ENCODE assay signal across 9 mouse cellular contexts in genomic region chr2:132512051-132512976, GRCm38 (mm10).
A peak's percentile ranks its signal among the peaks of the same experiment; 100 is the strongest.
DNase-seq lines count a peak whose midpoint lies in the region; ATAC-seq and TF ChIP-seq lines count a peak whose summit lies in the region.
"Had no signal": no experiment of that assay in that cellular context is flagged by ENCODE, and none has a peak within 500 bp of the region (broad histone marks: within the 10 kb centered on the region; RNA-seq: fewer than 3 reads in every experiment).

No protein-coding gene starts in this region.

- no peaks in the 10 kb centered on the region for H3K9me3 ChIP-seq in midbrain, embryonic 10.5 days (replicated peaks)
- H3K9me3 ChIP-seq in midbrain, embryonic 15.5 days, result no peaks in the 10 kb centered on the region
- no peaks in the 10 kb centered on the region for H3K9me3 ChIP-seq in liver, postnatal 0 days (ENCODE audit: low read length)
- H3K9me3 ChIP-seq: limb, embryonic 12.5 days had no signal

- H3K4me2 ChIP-seq in midbrain, embryonic 15.5 days, result no peak overlapping the region
- peak overlapping the region; percentile 61 for H3K4me2 ChIP-seq in liver, postnatal 0 days (ENCODE audit: low read depth, low read length)
- H3K4me2 ChIP-seq: limb, embryonic 12.5 days had no signal

- TF ChIP-seq EP300 in liver, postnatal 0 days (IDR thresholded peaks at IDR 0.05; ENCODE audit: low read depth), result peak; percentile 70

- H3K4me1 ChIP-seq in midbrain, embryonic 10.5 days, result peaks cover 9% of the 10 kb centered on the region; the same call in 1 of the 2 replicates
- no peaks in the 10 kb centered on the region; the same call in 1 of the 2 replicates for H3K4me1 ChIP-seq in midbrain, embryonic 15.5 days
- peaks cover 10% of the 10 kb centered on the region for H3K4me1 ChIP-seq in liver, postnatal 0 days (ENCODE audit: insufficient read depth)
- H3K4me1 ChIP-seq: limb, embryonic 12.5 days had no signal

- H3K36me3 ChIP-seq in midbrain, embryonic 10.5 days, result no peaks in the 10 kb centered on the region
- H3K36me3 ChIP-seq in midbrain, embryonic 15.5 days (replicated peaks), result no peaks in the 10 kb centered on the region
- H3K36me3 ChIP-seq in liver, postnatal 0 days (replicated peaks; ENCODE audit: insufficient read depth, low read length), result no peaks in the 10 kb centered on the region
- H3K36me3 ChIP-seq: limb, embryonic 12.5 days had no signal

- peak; percentile 18 for DNase-seq in embryo, embryonic 10 days (ENCODE audit: low spot score)
- no peak for DNase-seq in embryo, embryonic 11 days
- DNase-seq in midbrain, embryonic 10.5 days (ENCODE audit: low spot score), result peak; percentile 2
- DNase-seq in liver, postnatal 0 days, result peak; percentile 62
- peak; percentile 65 for DNase-seq in thymus, postnatal 25 days
- DNase-seq in right cerebral cortex, adult 2 months (ENCODE audit: low spot score in 2 of 2), result no peak
- no peak for DNase-seq in ovary, adult 18-20 months (ENCODE audit: low spot score)

- 0 out of 2 replicates have a peak overlapping the region, but pooled peaks have one; percentile 24 for H3K4me3 ChIP-seq in midbrain, embryonic 10.5 days
- H3K4me3 ChIP-seq in midbrain, embryonic 15.5 days, result no peak overlapping the region
- no peak overlapping the region for H3K4me3 ChIP-seq in liver, postnatal 0 days (ENCODE audit: low read depth, low read length)
- H3K4me3 ChIP-seq: limb, embryonic 12.5 days had no signal

- no peak overlapping the region for H3K9ac ChIP-seq in midbrain, embryonic 15.5 days
- 0 out of 2 replicates have a peak overlapping the region, but pooled peaks have one; percentile 8 for H3K9ac ChIP-seq in liver, postnatal 0 days (replicated peaks)
- H3K9ac ChIP-seq: limb, embryonic 12.5 days had no signal

- H3K27me3 ChIP-seq in midbrain, embryonic 10.5 days (ENCODE audit: low read depth, poor library complexity, severe bottlenecking), result no peaks in the 10 kb centered on the region
- H3K27me3 ChIP-seq in midbrain, embryonic 15.5 days (replicated peaks), result no peaks in the 10 kb centered on the region
- no peaks in the 10 kb centered on the region for H3K27me3 ChIP-seq in liver, postnatal 0 days (ENCODE audit: insufficient read depth, low read length)

- ATAC-seq in midbrain, embryonic 15.5 days (replicated peaks), result no peak
- ATAC-seq in liver, postnatal 0 days, result peak; percentile 72

- no peak overlapping the region for H3K27ac ChIP-seq in midbrain, embryonic 10.5 days (replicated peaks)
- H3K27ac ChIP-seq in midbrain, embryonic 15.5 days, result no peak overlapping the region
- H3K27ac ChIP-seq in liver, postnatal 0 days (ENCODE audit: low read depth), result peak overlapping the region; percentile 73
- H3K27ac ChIP-seq: limb, embryonic 12.5 days had no signal

- TF ChIP-seq CTCF in liver, postnatal 0 days (IDR thresholded peaks at IDR 0.05; ENCODE audit: low read depth), result no peak

- 51% methylated on average over 19 of the region's 19 CpGs for WGBS in midbrain, embryonic 10.5 days
- WGBS in midbrain, embryonic 15.5 days, result 50% methylated on average over 19 of the region's 19 CpGs
- WGBS in liver, postnatal 0 days (ENCODE audit: insufficient replicate concordance), result 13% methylated on average over 19 of the region's 19 CpGs

Comparison
In these comparisons a context has a peak if more than half of its experiments do, and no peak if none do; other contexts are left out.
1. DNase-seq: peak in embryo, embryonic 10 days (single experiment), midbrain, embryonic 10.5 days (single experiment), liver, postnatal 0 days (single experiment) and thymus, postnatal 25 days (single experiment); none in embryo, embryonic 11 days (single experiment), right cerebral cortex, adult 2 months (0 of 2) and ovary, adult 18-20 months (single experiment).